Mouse (Mus musculus) midbrain, embryonic 15.5 days (tissue): ENCODE data around the gene Epha5. TPM values are rescaled to one million over a fixed set of nuclear protein-coding genes. Genes with fewer than 3 reads are reported as not detected.

ENCODE experiments used
- ATAC-seq: fragments of 200-750 bp; cut with Nextera tagmentation; replicated peaks from 2 replicates; pipeline ENCODE4 v1.8.0; 2017; ENCODE audit warnings: moderate TSS enrichment
- H3K27ac ChIP-seq: fragments of 300-500 bp; sonication (generic); 2 replicates; pipeline ENCODE4 v1.5.1; 2015; ENCODE audit warnings: mild to moderate bottlenecking, inconsistent platforms
- H3K27me3 ChIP-seq: fragments of 300-500 bp; sonication (generic); replicated peaks from 2 replicates; pipeline ENCODE4 v1.6.1; 2015; ENCODE audit warnings: inconsistent platforms
- H3K36me3 ChIP-seq: fragments of 300-500 bp; sonication (generic); replicated peaks from 2 replicates; pipeline ENCODE4 v1.6.1; 2015; ENCODE audit warnings: inconsistent platforms
- H3K4me1 ChIP-seq: fragments of 300-500 bp; sonication (generic); 2 replicates; pipeline ENCODE4 v1.6.1; 2015; ENCODE audit warnings: inconsistent platforms
- H3K4me2 ChIP-seq: fragments of 300-500 bp; sonication (generic); 2 replicates; pipeline ENCODE4 v1.6.1; 2015; ENCODE audit warnings: inconsistent platforms, mild to moderate bottlenecking, moderate library complexity
- H3K4me3 ChIP-seq: fragments of 300-500 bp; sonication (generic); 2 replicates; pipeline ENCODE4 v1.5.1; 2015; ENCODE audit warnings: mild to moderate bottlenecking, inconsistent platforms
- H3K9ac ChIP-seq: fragments of 300-500 bp; sonication (generic); 2 replicates; pipeline ENCODE4 v1.6.1; 2015; ENCODE audit warnings: mild to moderate bottlenecking, inconsistent platforms
- H3K9me3 ChIP-seq: fragments of 300-500 bp; sonication (generic); 2 replicates; pipeline ENCODE4 v1.6.1; 2016; ENCODE audit warnings: inconsistent platforms
- WGBS: fragments of 180-500 bp; shearing (Covaris S2); methylation state at CpG from one replicate; pipeline ENCODE4 v1.1.7; 2015; ENCODE audit warnings: mixed read lengths; 5-methylcytosine and 5-hydroxymethylcytosine counted together
- polyA plus RNA-seq: library from polyadenylated mRNA; unstranded; fragments of >200 nt; fragmentation: Nextera tagmentation; extraction: Ambion mirVana; gene quantifications from 2 replicates; pipeline ENCODE4 v1.2.1, GENCODE M21; 2015

Epha5 gene
- polyA plus RNA-seq, 1 experiment from 2014 or later = 69.7 TPM

DNA sequence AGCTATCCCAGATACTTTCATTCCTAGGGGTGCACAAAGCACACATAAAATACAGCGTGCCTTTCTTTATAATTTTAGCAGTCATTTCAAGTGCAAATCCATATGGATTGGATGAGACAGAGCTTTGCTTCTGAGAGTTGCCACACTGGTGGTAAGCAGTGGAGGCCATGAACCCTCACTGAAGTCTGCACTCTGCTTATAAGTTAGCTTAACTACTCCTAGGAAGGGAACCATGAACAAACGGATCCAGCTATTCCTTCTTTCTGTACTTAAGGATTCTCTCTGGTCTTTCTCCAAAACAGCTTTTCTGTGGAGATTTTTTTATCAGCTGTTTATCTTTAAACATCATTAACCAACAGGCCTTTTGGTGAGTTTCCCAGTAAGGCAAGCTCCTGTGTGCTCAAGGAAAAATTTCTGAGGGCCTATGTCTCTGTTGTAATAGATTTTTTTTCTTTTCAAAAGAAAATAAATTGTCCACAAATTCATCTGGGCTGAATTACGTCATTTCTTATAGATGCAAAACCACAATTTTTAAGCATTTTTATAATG is 127.7 kb downstream of the Epha5 start:
- WGBS = 68% methylated on average over 3 of the region's 3 CpGs
- H3K36me3 ChIP-seq = no peaks in the 10 kb centered on the region
- H3K27me3 ChIP-seq = no peaks in the 10 kb centered on the region; the same call in 1 of the 2 replicates
- no peak overlapping the region for H3K4me3 ChIP-seq
- ATAC-seq = no peak
- no peaks in the 10 kb centered on the region for H3K4me1 ChIP-seq
- no peaks in the 10 kb centered on the region for H3K9me3 ChIP-seq
- H3K4me2 ChIP-seq = no peak overlapping the region
- H3K27ac ChIP-seq = no peak overlapping the region
- no peak overlapping the region for H3K9ac ChIP-seq

DNA sequence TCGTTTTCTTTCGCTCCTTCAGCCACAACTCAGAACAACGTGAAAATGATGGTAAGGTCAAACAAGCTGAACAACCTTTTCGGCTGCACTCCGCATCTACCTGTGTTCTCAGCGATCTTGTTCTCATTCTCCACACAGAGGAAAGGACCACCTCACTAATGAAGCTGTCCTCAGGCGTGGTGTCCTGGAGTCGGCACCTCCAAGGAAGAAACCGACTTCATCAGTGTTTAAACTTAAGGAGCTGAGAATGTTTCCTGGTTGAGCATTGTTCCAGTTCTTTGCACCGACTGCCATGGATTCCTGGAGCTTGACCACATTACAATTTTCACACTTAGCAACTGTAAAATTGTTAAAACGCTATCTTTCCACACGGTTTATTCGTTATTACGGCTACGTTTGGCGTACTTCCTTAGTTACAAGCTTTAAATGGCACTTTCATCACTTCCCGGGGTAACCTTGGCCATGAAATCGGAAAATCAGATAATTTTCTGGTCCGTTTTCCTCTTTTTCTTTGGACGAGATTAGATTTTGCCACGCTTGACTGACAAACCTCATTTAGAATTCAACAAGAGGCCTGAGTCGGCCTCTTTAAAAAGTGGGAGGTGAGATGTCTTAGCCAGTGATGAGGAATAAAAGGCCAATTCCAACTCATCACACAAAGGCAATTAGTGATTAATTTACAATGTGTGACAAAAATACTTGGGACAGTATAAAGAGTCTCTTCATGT is 135.7 kb downstream of the Epha5 start:
- peak overlapping the region; percentile 41 for H3K4me2 ChIP-seq
- no peaks in the 10 kb centered on the region for H3K9me3 ChIP-seq
- H3K4me1 ChIP-seq = peaks cover 5% of the 10 kb centered on the region; the same call in 1 of the 2 replicates
- peak overlapping the region; percentile 8; the same call in 1 of the 2 replicates for H3K4me3 ChIP-seq
- H3K9ac ChIP-seq = no peak overlapping the region
- 21% methylated on average over 22 of the region's 22 CpGs for WGBS
- no peaks in the 10 kb centered on the region for H3K36me3 ChIP-seq
- ATAC-seq = peak; percentile 59
- H3K27me3 ChIP-seq = no peaks in the 10 kb centered on the region; the same call in 1 of the 2 replicates
- H3K27ac ChIP-seq = 0 out of 2 replicates have a peak overlapping the region, but pooled peaks have one; percentile 6

DNA sequence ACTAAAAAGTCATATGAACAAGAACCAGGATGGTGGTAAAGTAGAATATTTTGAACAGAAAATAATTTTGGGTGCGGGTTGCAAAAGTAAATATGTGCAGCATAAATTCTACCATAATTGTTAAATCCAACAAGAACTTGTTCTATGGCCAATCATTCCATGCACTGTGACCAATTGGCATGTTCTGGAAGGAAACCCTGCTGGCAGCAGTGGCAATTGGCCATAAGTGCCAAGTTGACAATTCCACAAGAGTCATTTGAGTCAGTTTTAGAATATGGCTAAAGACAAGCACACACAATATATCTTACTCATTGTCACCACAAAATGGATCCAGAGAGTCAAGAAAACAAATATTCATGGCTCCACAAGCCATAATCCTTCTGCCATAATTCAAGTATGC is 140.2 kb downstream of the Epha5 start:
- Histone ChIP-seq H3K9me3 (no peaks in the 10 kb centered on the region), H3K36me3 (no peaks in the 10 kb centered on the region), H3K9ac (no peak overlapping the region), H3K27ac (no peak overlapping the region), H3K4me1 (peaks cover 5% of the 10 kb centered on the region; the same call in 1 of the 2 replicates), H3K4me3 (no peak overlapping the region), H3K4me2 (no peak overlapping the region), H3K27me3 (no peaks in the 10 kb centered on the region)
- no peak for ATAC-seq
- 100% methylated on average over 1 of the region's 1 CpGs for WGBS

DNA sequence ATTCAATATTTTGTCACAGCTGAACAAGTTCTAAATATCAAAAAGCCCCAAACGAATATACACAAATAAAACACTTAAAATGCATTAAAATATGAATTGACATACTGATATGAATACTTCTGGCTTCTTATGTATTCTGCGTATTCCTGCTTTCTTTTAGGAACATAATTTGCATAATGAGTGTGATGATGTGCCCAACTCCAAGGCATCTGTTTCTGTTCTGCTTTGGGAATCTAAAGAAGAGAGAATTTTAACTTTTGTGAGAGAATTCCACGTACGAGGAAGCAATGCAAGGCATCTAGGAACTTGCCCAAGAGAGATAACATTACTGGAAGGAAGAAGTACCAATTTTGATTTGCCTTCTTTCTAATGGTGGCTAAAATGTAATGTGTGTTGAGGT is 151.8 kb downstream of the Epha5 start:
- 76% methylated on average over 4 of the region's 4 CpGs for WGBS
- no peaks in the 10 kb centered on the region for H3K36me3 ChIP-seq
- no peak overlapping the region for H3K27ac ChIP-seq
- no peak overlapping the region for H3K4me3 ChIP-seq
- no peaks in the 10 kb centered on the region for H3K27me3 ChIP-seq
- H3K9ac ChIP-seq = no peak overlapping the region
- no peaks in the 10 kb centered on the region for H3K9me3 ChIP-seq
- ATAC-seq = no peak
- no peaks in the 10 kb centered on the region for H3K4me1 ChIP-seq
- H3K4me2 ChIP-seq = no peak overlapping the region

DNA sequence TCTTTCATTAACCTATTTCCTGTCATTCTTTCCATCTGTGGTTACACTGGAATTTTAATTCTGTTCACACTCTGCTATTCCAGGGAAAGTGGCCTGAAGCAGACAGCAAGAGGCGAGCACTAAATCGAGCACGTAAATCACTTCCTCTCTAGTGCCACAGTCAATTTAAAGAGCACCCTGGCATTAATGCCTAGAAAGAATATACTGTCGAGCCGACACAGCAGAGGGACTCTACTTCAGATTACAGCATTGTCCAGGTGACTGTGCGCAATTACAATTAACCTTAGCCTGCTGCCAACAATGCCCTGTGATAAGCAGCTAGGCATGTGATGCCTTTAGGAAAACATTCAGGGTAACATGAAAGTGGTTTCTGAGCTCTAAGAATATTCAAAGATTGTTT is 153.2 kb downstream of the Epha5 start:
- Histone ChIP-seq H3K36me3 (no peaks in the 10 kb centered on the region), H3K9me3 (no peaks in the 10 kb centered on the region), H3K27me3 (no peaks in the 10 kb centered on the region), H3K27ac (no peak overlapping the region), H3K4me3 (no peak overlapping the region), H3K4me1 (no peaks in the 10 kb centered on the region), H3K4me2 (no peak overlapping the region), H3K9ac (no peak overlapping the region)
- peak; percentile 50 for ATAC-seq
- 35% methylated on average over 6 of the region's 6 CpGs for WGBS

DNA sequence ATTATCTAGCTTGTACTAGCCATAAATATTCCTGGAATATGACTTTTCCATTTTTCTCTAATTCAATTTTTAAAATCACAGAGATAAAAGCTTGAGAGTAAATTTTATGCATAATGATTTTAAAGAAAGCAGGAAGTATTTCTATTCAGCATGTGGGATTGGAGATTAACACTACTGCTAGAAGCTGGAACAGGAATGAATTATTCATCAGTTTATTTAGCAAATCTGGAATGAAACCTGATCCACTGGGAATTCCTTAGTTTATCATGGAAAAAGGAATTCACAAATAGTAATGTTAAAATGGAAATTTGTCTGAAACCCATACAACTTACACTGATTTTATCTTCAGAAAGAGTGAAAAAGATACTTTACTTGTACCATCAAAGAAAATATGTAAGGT is 187.2 kb downstream of the Epha5 start:
- Histone ChIP-seq H3K9ac (no peak overlapping the region), H3K27ac (no peak overlapping the region), H3K27me3 (no peaks in the 10 kb centered on the region), H3K9me3 (no peaks in the 10 kb centered on the region), H3K36me3 (no peaks in the 10 kb centered on the region), H3K4me1 (no peaks in the 10 kb centered on the region), H3K4me3 (no peak overlapping the region), H3K4me2 (no peak overlapping the region)
- ATAC-seq = no peak

DNA sequence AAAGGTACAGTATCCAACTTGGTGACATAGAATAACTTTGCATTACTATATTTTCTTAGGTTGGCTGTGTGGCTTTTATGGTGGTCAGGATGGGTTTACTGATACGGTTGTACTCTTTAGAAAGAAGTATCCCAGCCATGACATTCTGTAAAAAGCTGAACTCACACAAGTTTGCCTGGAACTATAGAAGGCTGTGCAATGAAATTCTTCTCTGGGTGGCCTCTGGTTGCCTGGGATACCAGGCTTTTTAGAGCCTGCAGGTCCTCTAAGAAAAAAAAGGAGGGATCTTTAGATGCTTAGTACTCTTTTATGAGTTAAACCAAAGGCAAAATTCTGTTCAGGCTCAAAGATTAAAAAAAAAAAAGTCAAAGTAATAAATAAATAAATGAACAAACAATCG is 208.6 kb downstream of the Epha5 start:
- 14% methylated on average over 2 of the region's 2 CpGs for whole genome bisulfite sequencing
- Histone ChIP-seq H3K4me1 (no peaks in the 10 kb centered on the region), H3K4me3 (no peak overlapping the region), H3K9ac (no peak overlapping the region), H3K27ac (no peak overlapping the region), H3K4me2 (no peak overlapping the region), H3K9me3 (no peaks in the 10 kb centered on the region), H3K36me3 (no peaks in the 10 kb centered on the region), H3K27me3 (no peaks in the 10 kb centered on the region)
- no peak for ATAC-seq

DNA sequence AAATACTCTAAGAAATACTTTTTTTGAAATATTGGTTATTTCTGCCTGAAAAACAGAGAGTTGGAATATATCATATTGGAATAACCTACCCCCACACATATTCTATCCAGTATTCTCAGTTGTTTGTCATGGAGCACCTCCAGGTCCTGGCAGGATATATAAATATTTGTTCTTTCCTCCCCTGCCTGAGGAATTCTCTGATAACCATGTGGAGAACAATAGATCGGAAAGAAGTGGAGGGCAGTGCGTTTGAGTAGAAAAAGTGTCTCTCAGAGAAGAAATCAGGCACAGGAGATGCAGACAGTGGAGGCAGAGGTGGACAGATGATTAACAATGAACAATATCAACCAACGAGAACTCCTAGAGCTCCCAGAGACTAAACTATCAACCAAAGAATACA is 223.8 kb downstream of the Epha5 start:
- no peaks in the 10 kb centered on the region for H3K36me3 ChIP-seq
- 80% methylated on average over 3 of the region's 3 CpGs for whole genome bisulfite sequencing
- ATAC-seq = no peak
- H3K4me2 ChIP-seq = no peak overlapping the region
- H3K9ac ChIP-seq = no peak overlapping the region
- H3K4me1 ChIP-seq = no peaks in the 10 kb centered on the region
- no peak overlapping the region for H3K27ac ChIP-seq
- no peak overlapping the region for H3K4me3 ChIP-seq
- H3K9me3 ChIP-seq = no peaks in the 10 kb centered on the region
- H3K27me3 ChIP-seq = no peaks in the 10 kb centered on the region

DNA sequence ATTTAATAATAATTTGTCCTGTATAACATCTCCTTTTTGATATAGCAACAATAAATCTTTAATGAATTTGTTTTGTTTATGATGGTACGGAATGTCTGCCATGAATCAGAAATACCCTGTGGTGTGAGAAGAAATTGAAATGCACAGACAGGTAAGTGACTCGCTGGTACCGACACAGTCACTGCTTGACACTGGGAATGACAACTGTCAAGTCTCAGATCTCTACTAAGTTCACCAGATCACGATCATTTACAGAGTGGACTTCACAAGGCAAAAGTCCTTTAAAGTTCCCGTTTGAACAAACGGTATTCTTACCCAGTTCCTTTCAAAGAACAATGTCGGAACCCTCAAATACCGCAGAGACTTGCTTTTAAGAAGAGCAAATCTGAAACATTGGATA is 233.0 kb downstream of the Epha5 start:
- peak; percentile 72 for ATAC-seq
- Histone ChIP-seq H3K9me3 (no peaks in the 10 kb centered on the region), H3K9ac (no peak overlapping the region), H3K27ac (no peak overlapping the region), H3K36me3 (no peaks in the 10 kb centered on the region), H3K4me1 (no peaks in the 10 kb centered on the region), H3K4me3 (no peak overlapping the region), H3K4me2 (no peak overlapping the region), H3K27me3 (no peaks in the 10 kb centered on the region)
- WGBS = 85% methylated on average over 8 of the region's 8 CpGs

DNA sequence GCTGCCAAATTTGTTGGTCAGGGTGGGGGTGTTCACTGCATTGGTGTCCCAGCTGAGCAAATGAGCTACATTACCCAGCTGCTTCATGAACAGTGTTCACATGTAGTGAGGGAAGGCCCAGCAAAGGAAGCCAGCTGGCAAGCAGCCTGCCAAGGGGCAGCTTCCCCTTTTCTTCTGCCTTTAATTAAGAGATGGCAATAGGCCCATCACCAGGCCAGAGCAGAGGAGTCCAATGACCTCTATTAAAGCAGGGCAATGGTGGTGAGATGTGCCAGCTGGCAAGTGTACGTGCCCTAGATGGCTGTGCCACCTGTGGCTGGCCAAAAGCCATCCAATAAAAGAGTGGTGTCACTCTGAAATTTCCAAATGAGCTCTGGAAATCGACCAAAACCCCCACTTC is 264.1 kb downstream of the Epha5 start:
- Histone ChIP-seq H3K27ac (no peak overlapping the region), H3K36me3 (no peaks in the 10 kb centered on the region), H3K4me2 (no peak overlapping the region), H3K4me3 (no peak overlapping the region), H3K9me3 (no peaks in the 10 kb centered on the region), H3K9ac (no peak overlapping the region), H3K27me3 (no peaks in the 10 kb centered on the region), H3K4me1 (no peaks in the 10 kb centered on the region)
- ATAC-seq = peak; percentile 84
- WGBS = 55% methylated on average over 2 of the region's 2 CpGs

DNA sequence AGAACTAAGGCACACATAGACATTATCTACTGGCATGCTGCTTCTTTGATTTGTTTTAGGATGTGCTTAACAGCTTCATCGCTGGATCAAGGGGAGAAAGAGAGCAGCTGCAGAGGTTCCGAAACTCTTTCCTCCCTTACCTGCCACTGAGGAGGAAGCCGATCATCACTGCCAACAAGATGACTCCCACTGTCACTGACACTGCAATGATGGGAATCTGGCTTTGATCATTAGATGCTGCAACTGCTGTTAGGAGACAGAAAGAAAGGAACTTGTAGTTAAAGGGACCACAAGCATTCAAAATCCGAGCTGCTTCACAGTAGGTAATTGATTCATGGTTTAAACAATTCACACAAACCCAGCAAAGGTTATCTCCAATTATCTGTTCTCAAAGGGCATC is 275.0 kb downstream of the Epha5 start:
- Histone ChIP-seq H3K36me3 (no peaks in the 10 kb centered on the region), H3K9me3 (no peaks in the 10 kb centered on the region), H3K4me2 (no peak overlapping the region), H3K27me3 (no peaks in the 10 kb centered on the region), H3K27ac (no peak overlapping the region), H3K4me3 (no peak overlapping the region), H3K4me1 (no peaks in the 10 kb centered on the region), H3K9ac (no peak overlapping the region)
- 40% methylated on average over 4 of the region's 4 CpGs for WGBS
- no peak; the same call in 1 of the 2 replicates for ATAC-seq

DNA sequence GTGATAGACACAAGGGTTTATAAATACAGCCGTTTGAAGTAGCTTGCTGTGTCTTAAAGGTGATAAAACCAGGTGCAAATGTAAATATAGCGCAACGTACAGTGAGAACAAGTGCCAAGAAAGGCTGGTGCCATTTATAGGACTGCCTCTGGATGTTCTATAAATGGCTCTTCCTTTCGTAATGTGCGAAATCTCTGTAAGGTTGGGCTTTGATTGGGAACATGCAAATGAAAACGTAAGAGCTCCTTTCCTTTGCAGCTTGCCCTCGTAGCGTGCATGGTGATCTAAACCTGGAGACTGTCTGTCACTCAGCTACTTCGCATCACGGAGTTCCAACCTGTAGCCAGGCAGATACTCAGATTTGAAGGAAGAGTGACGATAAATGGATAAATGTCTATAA is 321.2 kb downstream of the Epha5 start:
- no peak overlapping the region for H3K9ac ChIP-seq
- no peaks in the 10 kb centered on the region for H3K36me3 ChIP-seq
- no peak overlapping the region for H3K27ac ChIP-seq
- H3K4me3 ChIP-seq = no peak overlapping the region
- no peaks in the 10 kb centered on the region for H3K4me1 ChIP-seq
- ATAC-seq = no peak
- no peaks in the 10 kb centered on the region for H3K27me3 ChIP-seq
- no peak overlapping the region for H3K4me2 ChIP-seq
- 80% methylated on average over 11 of the region's 11 CpGs for WGBS
- no peaks in the 10 kb centered on the region for H3K9me3 ChIP-seq

DNA sequence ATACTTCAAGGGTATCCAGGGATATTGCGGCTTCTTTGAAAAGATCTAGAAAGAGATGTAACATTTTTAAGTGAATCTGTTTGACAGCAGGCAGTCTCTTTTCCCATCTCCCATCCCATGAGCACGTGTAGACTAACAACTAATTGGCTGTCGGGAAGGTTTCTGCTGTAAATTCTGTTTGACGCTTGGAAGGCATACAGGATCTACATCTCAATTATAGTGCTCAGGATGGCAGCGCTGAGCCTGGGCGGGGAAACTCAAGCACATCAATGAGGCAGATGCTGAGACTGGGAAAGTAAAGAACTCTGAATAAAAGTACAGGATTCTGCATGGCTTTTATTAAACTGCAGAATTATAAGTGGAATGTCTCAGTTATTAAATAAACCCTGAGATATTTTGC is 335.9 kb downstream of the Epha5 start:
- Histone ChIP-seq H3K4me1 (no peaks in the 10 kb centered on the region), H3K4me3 (no peak overlapping the region), H3K9me3 (no peaks in the 10 kb centered on the region), H3K36me3 (no peaks in the 10 kb centered on the region), H3K27ac (no peak overlapping the region), H3K27me3 (no peaks in the 10 kb centered on the region), H3K9ac (no peak overlapping the region), H3K4me2 (no peak overlapping the region)
- 36% methylated on average over 6 of the region's 6 CpGs for WGBS
- ATAC-seq = peak; percentile 96
